ENCODE assay signal across 8 mouse cellular contexts in genomic region chr16:30510504-30511451, GRCm38 (mm10). TPM values are rescaled to one million over a fixed set of nuclear protein-coding genes. Genes with fewer than 3 reads are reported as not detected.
DNase-seq lines count a peak whose midpoint lies in the region; ATAC-seq lines count a peak whose summit lies in the region.

No protein-coding gene starts in this region.

- H3K4me2 ChIP-seq in hindbrain, embryonic 16.5 days (ENCODE audit: low read length): peak overlapping the region; percentile 69

- no peaks in the 10 kb centered on the region for H3K27me3 ChIP-seq in hindbrain, embryonic 16.5 days (replicated peaks; ENCODE audit: control insufficient read depth, insufficient read depth, low read length)

- H3K27ac ChIP-seq in hindbrain, embryonic 16.5 days (ENCODE audit: low read depth, low read length): peak overlapping the region; percentile 91
- peak overlapping the region; percentile 85 for H3K27ac ChIP-seq in macrophage

- H3K79me2 ChIP-seq in macrophage (ENCODE audit: inconsistent target): no peaks in the 10 kb centered on the region

- peak; percentile 86 for DNase-seq in T-cell, adult 2 months (ENCODE audit: low spot score)
- DNase-seq in cerebellum, postnatal 36 days: peak; percentile 85 to 89
- DNase-seq in gastrocnemius, adult 18-20 months (ENCODE audit: low spot score): peak; percentile 88
- DNase-seq in left cerebral cortex, adult 18-20 months (ENCODE audit: low spot score in 2 of 2): peak; percentile 86 to 87
- peak; percentile 88 for DNase-seq in right cerebral cortex, adult 18-20 months
- peak; percentile 76 for DNase-seq in urinary bladder, adult 2 months (ENCODE audit: low spot score)

- peak; percentile 91 for ATAC-seq in hindbrain, embryonic 16.5 days

- no peaks in the 10 kb centered on the region for H3K9me3 ChIP-seq in hindbrain, embryonic 16.5 days (ENCODE audit: control insufficient read depth, low read length)

- peak overlapping the region; percentile 67 for H3K4me3 ChIP-seq in hindbrain, embryonic 16.5 days (ENCODE audit: low read length)
- H3K4me3 ChIP-seq in macrophage (ENCODE audit: inconsistent target): peak overlapping the region; percentile 68

- H3K36me3 ChIP-seq in hindbrain, embryonic 16.5 days (ENCODE audit: control insufficient read depth, insufficient read depth, low read length): peaks cover 15% of the 10 kb centered on the region
- H3K36me3 ChIP-seq in macrophage (ENCODE audit: inconsistent target): no peaks in the 10 kb centered on the region

- WGBS in hindbrain, embryonic 16.5 days: 3% methylated on average over 44 of the region's 44 CpGs
- WGBS in macrophage (ENCODE audit: missing documents): 5% methylated on average over 44 of the region's 44 CpGs

- peak overlapping the region; percentile 84 for H3K9ac ChIP-seq in hindbrain, embryonic 16.5 days (ENCODE audit: low read depth, low read length)

- H3K4me1 ChIP-seq in hindbrain, embryonic 16.5 days (ENCODE audit: control insufficient read depth, insufficient read depth, low read depth, low read length): peaks cover 19% of the 10 kb centered on the region

RNA-seq across cellular contexts. Expression of gene Tmem44, which starts 39.9 kb away (rescaled TPM):
- 1 to 10 TPM; 1.3 to 1.9 TPM for total RNA-seq in gastrocnemius, adult 18-20 months (2021)
- 67.5 and 72.3 TPM in 2 replicates for polyA plus RNA-seq in hindbrain, embryonic 16.5 days (2015; fragmentation: Nextera tagmentation; extraction: Ambion mirVana)
- 10 to 100 TPM; 60.4 to 64.9 TPM for total RNA-seq in left cerebral cortex, adult 18-20 months (2021)
- 1 to 10 TPM in 1 of 26 experiments, under 1 TPM in 5, not detected in 20; 0.16 to 1.1 (median 0.30) TPM for total RNA-seq in macrophage (2018; cell fraction: chromatin; rRNA removed)
- under 1 TPM in 4 of 26 experiments, not detected in 22; 0.03 to 0.13 (median 0.05) TPM for total RNA-seq in macrophage (2018; cell fraction: cytosol; rRNA removed)
- under 1 TPM in 9 of 26 experiments, not detected in 17; 0.10 to 0.25 (median 0.17) TPM for total RNA-seq in macrophage (2018; cell fraction: nucleus; rRNA removed)
- polyA plus RNA-seq in macrophage (2018): not detected in 3 replicates
- 6.2 and 6.3 TPM in 2 replicates for polyA plus RNA-seq in urinary bladder, adult 2 months (2012; rRNA removed)

Comparison
In these comparisons a context has a peak if more than half of its experiments do, and no peak if none do; other contexts are left out.
1. Peak in every context shown above with its lines: DNase-seq, ATAC-seq, H3K4me3 ChIP-seq and H3K27ac ChIP-seq.